Mouse (Mus musculus): ENCODE measurements around the gene Plxna1.

The Plxna1 gene

GRCm38 (mm10) chr6:89361418-89362280, 771 bp downstream of the Plxna1 start:
- DNase-seq (ENCODE audit: low read depth, low spot score), result peak; percentile 48

GRCm38 (mm10) chr6:89360709-89361417, 1.6 kb downstream of the Plxna1 start:
- DNase-seq (ENCODE audit: low read depth, low spot score), result peak; percentile 58

- no peak for DNase-seq (ENCODE audit: low read depth, low spot score)
Measured at GRCm38 (mm10) chr6:89359771-89360708, 2.4 kb downstream of the Plxna1 start.

GRCm38 (mm10) chr6:89359192-89359591, 3.2 kb downstream of the Plxna1 start:
- DNase-seq (ENCODE audit: low read depth, low spot score), result no peak

GRCm38 (mm10) chr6:89355661-89356060, 6.8 kb downstream of the Plxna1 start:
- no peak for DNase-seq (ENCODE audit: low read depth, low spot score)

- DNase-seq (ENCODE audit: low read depth, low spot score), result peak; percentile 22
Measured at GRCm38 (mm10) chr6:89354726-89355125, 7.7 kb downstream of the Plxna1 start.

- DNase-seq (ENCODE audit: low read depth, low spot score), result no peak
Measured at GRCm38 (mm10) chr6:89354076-89354475, 8.3 kb downstream of the Plxna1 start.

- no peak for DNase-seq (ENCODE audit: low read depth, low spot score)
Measured at GRCm38 (mm10) chr6:89353101-89353500, 9.3 kb downstream of the Plxna1 start.

- DNase-seq (ENCODE audit: low read depth, low spot score), result peak; percentile 82
Measured at GRCm38 (mm10) chr6:89351441-89352137, 10.8 kb downstream of the Plxna1 start.

GRCm38 (mm10) chr6:89350520-89350919, 11.9 kb downstream of the Plxna1 start:
- DNase-seq (ENCODE audit: low read depth, low spot score), result no peak

- DNase-seq (ENCODE audit: low read depth, low spot score), result peak; percentile 91
Measured at GRCm38 (mm10) chr6:89350037-89350515, 12.3 kb downstream of the Plxna1 start.

GRCm38 (mm10) chr6:89348363-89348762, 14.1 kb downstream of the Plxna1 start:
- DNase-seq (ENCODE audit: low read depth, low spot score), result peak; percentile 29

GRCm38 (mm10) chr6:89347792-89348191, 14.6 kb downstream of the Plxna1 start:
- DNase-seq (ENCODE audit: low read depth, low spot score), result no peak

- DNase-seq (ENCODE audit: low read depth, low spot score), result no peak
Measured at GRCm38 (mm10) chr6:89345855-89346254, 16.6 kb downstream of the Plxna1 start.

- no peak for DNase-seq (ENCODE audit: low read depth, low spot score)
Measured at GRCm38 (mm10) chr6:89345486-89345785, 17.0 kb downstream of the Plxna1 start.

GRCm38 (mm10) chr6:89344613-89345485, 17.6 kb downstream of the Plxna1 start:
- peak; percentile 99 for DNase-seq (ENCODE audit: low read depth, low spot score)

GRCm38 (mm10) chr6:89341981-89342380, 20.4 kb downstream of the Plxna1 start:
- peak; percentile 40 for DNase-seq (ENCODE audit: low read depth, low spot score)

GRCm38 (mm10) chr6:89339447-89339846, 23.0 kb downstream of the Plxna1 start:
- peak; percentile 29 for DNase-seq (ENCODE audit: low read depth, low spot score)

- no peak for DNase-seq (ENCODE audit: low read depth, low spot score)
Measured at GRCm38 (mm10) chr6:89338733-89339132, 23.7 kb downstream of the Plxna1 start.

- no peak for DNase-seq (ENCODE audit: low read depth, low spot score)
Measured at GRCm38 (mm10) chr6:89337574-89337973, 24.8 kb downstream of the Plxna1 start.
